Mouse (Mus musculus) spleen, adult 2 months (tissue): Measurements from ENCODE around the gene Tmem53.

Experiments used
- CTCF ChIP-seq: fragments of 200-500 bp; IDR thresholded peaks from 2 replicates; pipeline ENCODE4 v1.5.1; 2011; ENCODE audit warnings: mild to moderate bottlenecking, inconsistent platforms; ENCODE audit not compliant: insufficient read depth, insufficient read length, insufficient replicate concordance; ENCODE audit errors: extremely low read depth
- POLR2A ChIP-seq: fragments of 200-500 bp; IDR thresholded peaks from 2 replicates; pipeline ENCODE4 v1.6.1; 2011; ENCODE audit warnings: low read depth, low read length, inconsistent platforms

DNA sequence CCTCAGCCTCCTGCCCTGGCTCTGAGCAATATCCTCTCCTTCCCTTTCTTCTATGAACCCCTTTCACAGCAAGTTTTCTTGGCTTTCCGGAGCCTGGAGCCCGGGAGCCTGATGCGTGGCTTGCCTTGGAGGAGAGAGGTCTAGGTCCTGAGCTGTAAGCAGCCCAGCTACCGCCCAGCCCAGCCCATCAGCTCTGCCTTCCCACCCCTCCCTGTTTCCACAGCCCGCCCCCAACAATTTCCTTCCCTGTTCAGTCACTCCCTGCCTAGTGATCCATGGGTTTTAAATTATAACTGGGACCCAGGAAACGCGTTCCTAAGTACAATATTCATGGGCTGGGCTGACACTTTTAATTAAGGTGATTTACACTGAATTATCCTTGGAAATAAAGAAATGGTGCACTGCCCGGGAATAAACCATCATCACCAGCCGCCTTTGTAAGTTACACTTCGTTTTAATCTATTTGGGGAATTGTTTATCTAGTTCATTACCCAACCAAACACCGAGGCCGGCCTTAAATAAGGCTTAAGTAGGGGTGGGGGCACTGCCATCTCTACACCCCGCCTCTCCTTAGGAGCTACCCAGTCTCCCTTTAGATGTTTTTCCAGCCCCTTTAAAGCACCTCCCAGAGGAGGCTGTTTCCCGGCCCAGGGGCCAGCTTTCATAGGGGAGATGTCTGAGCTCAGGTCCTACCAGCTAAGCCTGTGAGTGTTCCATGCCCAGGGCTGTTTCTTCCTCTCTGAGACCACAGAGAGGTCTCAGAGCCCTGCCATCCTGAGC is 50.5 kb downstream of the Tmem53 start:
- TF ChIP-seq CTCF = no peak
- TF ChIP-seq POLR2A = no peak
